Mouse (Mus musculus) left cerebral cortex, postnatal 25 days (tissue): ENCODE measurements around the gene Ccnb2. TPM values are rescaled to one million over a fixed set of nuclear protein-coding genes. Genes with fewer than 3 reads are reported as not detected.
"Not testable (repeated sequence)": the region's sequence is repeated elsewhere in the genome, so short reads cannot be mapped to it uniquely, and the experiment has no call there.

Experiments
- DNase-seq, 2 experiments: peaks; one replicate each; pipeline ENCODE4 v3.0.0; 2022; ENCODE audit warnings: low spot score in 2 of 2, mixed read lengths in 1 of 2
- intact Hi-C: fragments of 180-260 bp; cut with DNase I; formaldehyde crosslinking; loops from one replicate; pipeline ENCODE4 v1.15.1; 2025
- total RNA-seq, 2 experiments: library from RNA; stranded (reverse); gene quantifications; 2 replicates each; pipeline ENCODE4 v1.2.3; 2021

The Ccnb2 gene
- total RNA-seq, result 1 to 10 TPM; 1.1 to 1.3 TPM

- DNase-seq, result peak; percentile 87 to 90
- intact Hi-C loops, result no loop called here
Observed at GRCm38 (mm10) chr9:70421257-70422056, at the start of gene Ccnb2. Gene Ccnb2, minus strand, starts transcription at chr9:70421547.

DNA sequence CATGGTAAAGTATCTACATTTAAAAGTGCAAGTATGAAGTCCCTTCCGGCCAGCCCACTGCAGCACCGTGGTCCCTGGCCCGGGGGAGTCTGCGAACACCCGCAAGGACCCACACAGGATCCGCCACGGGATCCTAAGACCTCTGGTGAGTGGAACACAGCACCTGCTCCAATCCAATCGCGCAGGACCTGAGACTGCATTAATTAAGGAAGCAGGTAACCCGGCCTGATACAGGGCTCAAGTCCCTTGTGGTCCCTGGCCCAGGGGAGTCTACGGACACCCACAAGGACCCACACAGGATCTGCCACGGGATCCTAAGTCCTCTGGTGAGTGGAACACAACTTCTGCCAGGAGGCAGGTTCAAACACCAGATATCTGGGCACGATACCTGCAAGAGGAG lies 41.7 kb upstream of the Ccnb2 start:
- intact Hi-C loops, result not testable (repeated sequence)

DNA sequence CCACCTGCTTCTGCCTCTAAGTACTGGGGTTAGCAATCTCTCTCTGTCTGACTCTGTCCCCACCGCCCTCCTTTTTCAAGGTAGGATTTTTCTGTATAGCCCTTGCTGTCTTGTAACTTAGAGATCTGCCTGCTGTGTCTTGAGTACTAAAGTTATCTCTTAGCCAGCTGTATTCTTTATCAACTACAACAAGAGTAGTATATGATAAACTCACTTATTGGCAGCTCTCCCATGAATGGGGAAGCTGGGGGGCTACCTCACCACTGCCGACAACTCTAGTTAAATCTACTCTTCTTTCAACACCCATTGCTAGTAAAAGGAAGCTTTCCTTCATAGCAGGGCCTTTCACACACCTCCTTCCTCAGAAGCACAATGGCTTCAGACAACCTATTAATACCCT lies 31.0 kb upstream of the Ccnb2 start:
- DNase-seq, result no peak

More for the DNA sequence above, 41.7 kb upstream of the Ccnb2 start:
- not testable (repeated sequence) for DNase-seq

GRCm38 (mm10) chr9:70449072-70449471 lies 27.7 kb upstream of the Ccnb2 start:
- intact Hi-C loops, result no loop called here
- no peak for DNase-seq

More for the DNA sequence above, 31.0 kb upstream of the Ccnb2 start:
- intact Hi-C loops, result loop anchor here (5.0 kb wide), 1 partner anchor 130 kb away; no protein-coding TSS in a partner anchor

DNA sequence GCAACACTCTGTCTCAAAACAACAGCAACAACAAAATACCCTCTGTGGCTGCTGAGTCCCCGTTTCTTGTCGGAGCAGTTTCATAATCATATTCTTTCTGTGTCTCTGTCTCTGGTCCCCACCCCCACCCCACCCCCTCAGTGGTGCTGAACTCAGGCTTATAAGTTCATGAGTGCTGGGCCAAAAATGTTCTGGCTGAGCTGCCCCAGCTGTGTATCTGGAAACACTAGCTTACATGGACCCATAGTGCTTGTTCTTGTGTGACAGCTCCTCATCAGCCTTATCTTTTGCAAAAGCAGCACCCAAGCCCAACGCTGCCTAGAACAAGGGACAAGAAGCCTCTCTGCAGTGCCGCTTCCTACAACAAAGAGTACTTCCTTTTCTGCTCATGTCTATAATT lies 18.6 kb upstream of the Ccnb2 start:
- DNase-seq, result no peak
- intact Hi-C loops, result no loop called here

- intact Hi-C loops, result no loop called here
- no peak for DNase-seq
Observed at GRCm38 (mm10) chr9:70422661-70423060, 1.3 kb upstream of the Ccnb2 start.

DNA sequence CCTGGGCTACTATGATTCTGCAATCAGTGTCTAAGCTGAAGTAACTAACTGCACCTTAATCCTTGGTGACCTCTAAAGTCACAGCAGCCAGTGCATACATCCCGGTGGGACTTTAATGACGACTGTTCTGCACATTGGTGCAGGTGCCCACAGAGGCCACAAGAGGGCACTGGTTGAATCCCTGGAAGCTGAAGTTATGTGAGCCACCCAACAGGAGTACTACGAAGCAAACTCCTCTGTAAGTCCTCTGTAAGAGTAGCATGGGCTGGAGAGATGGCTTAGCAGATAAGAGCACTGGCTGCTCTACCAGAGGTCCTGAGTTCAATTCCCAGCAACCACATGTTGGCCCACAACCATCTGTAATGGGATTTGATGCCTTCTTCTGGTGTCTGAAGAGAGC lies 4.9 kb downstream of the Ccnb2 start:
- intact Hi-C loops, result no loop called here

GRCm38 (mm10) chr9:70413038-70413437 lies 8.3 kb downstream of the Ccnb2 start:
- DNase-seq, result no peak
- intact Hi-C loops, result no loop called here

More for the DNA sequence above, 4.9 kb downstream of the Ccnb2 start:
- no peak for DNase-seq

GRCm38 (mm10) chr9:70410668-70411067 lies 10.7 kb downstream of the Ccnb2 start:
- intact Hi-C loops, result no loop called here
- DNase-seq, result no peak

GRCm38 (mm10) chr9:70409743-70410142 lies 11.6 kb downstream of the Ccnb2 start:
- intact Hi-C loops, result loop anchor here (10.0 kb wide), 1 partner anchor 685 kb away; no protein-coding TSS in a partner anchor
- peak in 1 of 2 experiments; percentile 55 for DNase-seq

- intact Hi-C loops, result loop anchor here (10.0 kb wide), 1 partner anchor 686 kb away; no protein-coding TSS in a partner anchor
Observed at GRCm38 (mm10) chr9:70408791-70409190, 12.6 kb downstream of the Ccnb2 start.

GRCm38 (mm10) chr9:70406596-70406995 lies 14.8 kb downstream of the Ccnb2 start:
- intact Hi-C loops, result loop anchor here (10.0 kb wide), 1 partner anchor 688 kb away; no protein-coding TSS in a partner anchor

More at GRCm38 (mm10) chr9:70408791-70409190, 12.6 kb downstream of the Ccnb2 start:
- peak in 1 of 2 experiments; percentile 27 for DNase-seq

GRCm38 (mm10) chr9:70401937-70402539 lies 19.3 kb downstream of the Ccnb2 start:
- intact Hi-C loops, result loop anchor here (10.0 kb wide), 1 partner anchor 693 kb away; no protein-coding TSS in a partner anchor
- DNase-seq, result peak; percentile 49 to 71

More at GRCm38 (mm10) chr9:70406596-70406995, 14.8 kb downstream of the Ccnb2 start:
- DNase-seq, result no peak

- no peak for DNase-seq
- intact Hi-C loops, result loop anchor here (10.0 kb wide), 1 partner anchor 381 kb away; the partner anchor contains the start of gene Gtf2a2
Observed at GRCm38 (mm10) chr9:70396083-70396482, 25.3 kb downstream of the Ccnb2 start.

DNA sequence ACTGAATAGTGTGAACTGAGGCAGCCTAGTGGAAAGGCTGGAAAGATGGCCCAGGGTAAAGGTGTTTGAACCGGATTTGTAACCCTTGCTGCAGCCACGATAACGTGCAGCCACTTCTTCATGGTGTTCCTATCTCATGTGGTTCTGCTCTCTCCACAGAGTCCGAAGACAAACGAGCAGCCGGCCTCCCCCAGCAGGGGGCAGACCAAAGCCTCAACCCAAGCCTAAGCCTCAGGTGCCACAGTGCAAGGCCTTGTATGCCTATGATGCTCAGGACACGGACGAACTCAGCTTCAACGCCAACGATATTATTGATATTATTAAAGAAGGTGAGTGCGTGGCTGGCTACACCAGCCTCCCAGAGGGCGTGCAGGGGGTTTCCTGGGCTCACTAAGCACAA lies 25.7 kb downstream of the Ccnb2 start:
- intact Hi-C loops, result loop anchor here (10.0 kb wide), 1 partner anchor 381 kb away; the partner anchor contains the start of gene Gtf2a2
- DNase-seq, result peak in 1 of 2 experiments; percentile 26

DNA sequence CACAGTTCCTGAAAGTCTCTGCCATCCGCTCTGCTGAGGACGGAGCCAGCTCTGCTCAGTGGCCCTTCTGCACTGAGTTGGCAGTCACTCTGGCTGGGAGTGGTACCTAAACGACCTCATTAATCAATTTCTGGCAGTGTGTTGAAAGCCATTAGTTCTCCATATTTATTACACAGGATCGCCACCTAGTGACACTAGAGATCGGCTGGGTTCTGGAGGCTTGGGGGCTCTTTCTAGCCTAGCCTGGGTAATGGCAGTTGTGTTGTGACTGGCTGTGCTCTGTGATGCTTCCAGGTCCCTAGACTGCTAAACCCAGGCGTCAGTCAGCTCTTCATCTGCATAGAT lies 28.8 kb downstream of the Ccnb2 start:
- intact Hi-C loops, result loop anchor here (2.0 to 10.0 kb wide), 3 partner anchors 185 to 378 kb away; partner anchors contain the start of genes Gtf2a2 and Myo1e
- peak; percentile 50 to 61 for DNase-seq

DNA sequence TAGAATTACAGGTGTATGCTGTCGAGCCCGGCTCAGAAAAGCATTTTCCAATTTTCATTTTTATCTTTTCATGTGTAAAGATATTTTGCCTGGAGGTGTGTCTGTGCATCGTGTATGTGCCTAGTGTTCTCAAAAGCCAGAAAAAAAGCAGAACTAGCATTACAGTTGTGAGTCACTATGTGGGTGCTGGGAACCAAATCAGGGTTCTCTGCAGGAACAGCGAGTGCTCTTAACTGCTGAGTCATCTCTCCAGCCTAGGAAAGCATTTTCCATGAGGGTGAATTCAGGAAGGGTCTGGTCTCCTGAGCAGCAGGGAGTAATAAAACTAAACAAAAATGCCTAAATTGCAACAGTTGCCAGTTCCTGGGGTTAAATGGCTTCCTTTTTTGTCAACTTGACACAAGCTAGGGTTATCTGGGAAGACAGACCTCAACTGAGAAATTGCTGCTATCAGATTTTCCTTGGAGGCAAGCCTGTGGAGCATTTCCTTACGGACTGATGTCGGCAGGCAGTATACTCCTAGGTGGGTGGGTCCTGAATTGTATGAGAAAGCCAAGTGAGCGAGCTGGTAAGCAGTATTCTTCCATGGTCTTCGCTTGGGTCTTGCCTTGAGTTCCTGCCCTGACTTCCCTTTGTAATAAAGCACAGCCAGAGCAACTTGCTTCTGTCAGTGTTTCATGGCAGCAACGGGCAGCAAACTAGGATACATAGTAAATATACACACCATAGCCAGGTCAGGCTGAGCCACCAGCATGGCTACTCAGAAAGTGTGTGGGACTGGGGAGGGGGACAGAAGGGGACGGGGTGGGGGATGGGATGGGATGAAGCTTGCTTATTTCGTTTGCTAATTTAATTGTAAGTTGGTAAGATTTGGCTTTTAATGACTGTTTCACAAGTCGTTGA lies 29.4 kb downstream of the Ccnb2 start:
- intact Hi-C loops, result loop anchor here (2.0 to 10.0 kb wide), 3 partner anchors 185 to 377 kb away; partner anchors contain the start of genes Gtf2a2 and Myo1e
- no peak for DNase-seq

- no peak for DNase-seq
- intact Hi-C loops, result loop anchor here (5.0 to 10.0 kb wide), 2 partner anchors 184 to 376 kb away; partner anchors contain the start of genes Gtf2a2 and Myo1e
Observed at GRCm38 (mm10) chr9:70391042-70391441, 30.3 kb downstream of the Ccnb2 start.

DNA sequence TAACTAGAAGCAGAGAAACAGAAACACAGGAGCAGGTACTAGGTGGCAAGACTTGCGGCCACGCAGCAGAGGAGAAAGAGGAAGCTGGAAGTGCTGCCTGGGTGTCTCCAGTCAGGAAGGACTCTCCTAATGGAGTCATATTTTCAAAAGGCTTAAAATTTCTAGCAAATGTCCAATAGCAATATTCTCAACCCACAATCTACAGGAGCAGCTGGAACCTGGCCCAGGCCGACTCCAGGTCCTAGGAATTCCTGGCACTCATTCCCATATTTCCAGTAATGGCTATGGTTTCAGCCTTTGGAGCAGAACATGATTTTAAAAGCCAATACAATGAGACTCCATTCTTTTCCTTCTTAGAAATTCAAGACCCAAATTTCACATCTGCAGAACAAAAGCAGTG lies 31.8 kb downstream of the Ccnb2 start:
- intact Hi-C loops, result no loop called here
- no peak for DNase-seq
